Mouse (Mus musculus) embryonic facial prominence, embryonic 14.5 days (tissue): ENCODE measurements at regions not wholly inside any gene's neighbourhood (a gene's known extent, or its start where the extent isn't known, plus 50 kb on each side); places are given as distances from the start of the nearest gene placed in this dataset.

Source experiments
- ATAC-seq: fragments of 200-750 bp; cut with Nextera tagmentation; 2 replicates; pipeline ENCODE4 v1.8.0; 2017; ENCODE audit warnings: low read depth, moderate number of reproducible peaks, moderate TSS enrichment
- DNase-seq: peaks from one replicate; pipeline ENCODE4 v3.0.0-alpha.2; 2015; ENCODE audit warnings: low spot score
- H3K27ac ChIP-seq: fragments of 300-500 bp; sonication (generic); replicated peaks from 2 replicates; pipeline ENCODE4 v1.5.1; 2014; ENCODE audit warnings: low read depth, mild to moderate bottlenecking, low read length, moderate library complexity
- H3K27me3 ChIP-seq: fragments of 300-500 bp; sonication (generic); replicated peaks from 2 replicates; pipeline ENCODE4 v1.6.1; 2014; ENCODE audit warnings: low read length; ENCODE audit not compliant: control insufficient read depth, insufficient read depth
- H3K36me3 ChIP-seq: fragments of 300-500 bp; sonication (generic); 2 replicates; pipeline ENCODE4 v1.6.1; 2014; ENCODE audit warnings: low read length, mixed read lengths; ENCODE audit not compliant: control insufficient read depth, insufficient read depth
- H3K4me1 ChIP-seq: fragments of 300-500 bp; sonication (generic); 2 replicates; pipeline ENCODE4 v1.6.1; 2014; ENCODE audit warnings: antibody characterized with exemption, low read length; ENCODE audit not compliant: control insufficient read depth, insufficient read depth
- H3K4me2 ChIP-seq: fragments of 300-500 bp; sonication (generic); 2 replicates; pipeline ENCODE4 v1.6.1; 2014; ENCODE audit warnings: low read depth, mild to moderate bottlenecking, low read length, moderate library complexity, mixed read lengths
- H3K4me3 ChIP-seq: fragments of 300-500 bp; sonication (generic); 2 replicates; pipeline ENCODE4 v1.5.1; 2014; ENCODE audit warnings: low read depth, mild to moderate bottlenecking, low read length
- H3K9ac ChIP-seq: fragments of 300-500 bp; sonication (generic); 2 replicates; pipeline ENCODE4 v1.6.1; 2014; ENCODE audit warnings: low read depth, mild to moderate bottlenecking, low read length, moderate library complexity, mixed read lengths
- H3K9me3 ChIP-seq: fragments of 300-500 bp; sonication (generic); 2 replicates; pipeline ENCODE4 v1.6.1; 2016; ENCODE audit warnings: low read length; ENCODE audit not compliant: control insufficient read depth
- WGBS: fragments of 180-500 bp; shearing (Covaris S2); extraction: QIAGEN DNeasy Blood & Tissue Kit; methylation state at CpG from one replicate; pipeline ENCODE4 v1.1.7; 2014; 5-methylcytosine and 5-hydroxymethylcytosine counted together

DNA sequence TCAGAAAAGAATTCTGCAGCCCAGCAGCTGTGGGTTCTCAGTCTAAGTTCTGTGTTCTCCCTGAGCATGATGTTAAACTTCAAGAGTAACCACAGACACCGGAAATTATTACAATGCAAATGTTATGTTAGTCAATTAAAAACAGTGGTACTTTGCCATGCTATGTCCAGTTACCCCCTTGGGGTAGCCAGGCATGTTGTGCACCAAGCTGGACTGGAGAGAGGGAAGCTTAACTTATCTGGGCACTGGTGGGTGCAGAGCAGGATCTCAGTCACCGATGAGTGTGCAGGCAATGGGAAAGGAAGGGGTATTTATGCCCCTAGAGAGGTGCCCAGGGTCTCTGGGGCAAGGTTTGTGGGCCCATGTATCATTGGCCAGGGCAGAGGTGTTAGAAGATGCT is 211.6 kb downstream of the Dad1 start:
- H3K27ac ChIP-seq = no peak overlapping the region
- no peak overlapping the region for H3K9ac ChIP-seq
- H3K9me3 ChIP-seq = no peaks in the 10 kb centered on the region
- DNase-seq (no peak), ATAC-seq (no peak)
- H3K27me3 ChIP-seq = no peaks in the 10 kb centered on the region
- H3K36me3 ChIP-seq = no peaks in the 10 kb centered on the region
- no peak overlapping the region for H3K4me2 ChIP-seq
- H3K4me1 ChIP-seq = no peaks in the 10 kb centered on the region
- 92% methylated on average over 2 of the region's 2 CpGs for WGBS
- no peak overlapping the region for H3K4me3 ChIP-seq

DNA sequence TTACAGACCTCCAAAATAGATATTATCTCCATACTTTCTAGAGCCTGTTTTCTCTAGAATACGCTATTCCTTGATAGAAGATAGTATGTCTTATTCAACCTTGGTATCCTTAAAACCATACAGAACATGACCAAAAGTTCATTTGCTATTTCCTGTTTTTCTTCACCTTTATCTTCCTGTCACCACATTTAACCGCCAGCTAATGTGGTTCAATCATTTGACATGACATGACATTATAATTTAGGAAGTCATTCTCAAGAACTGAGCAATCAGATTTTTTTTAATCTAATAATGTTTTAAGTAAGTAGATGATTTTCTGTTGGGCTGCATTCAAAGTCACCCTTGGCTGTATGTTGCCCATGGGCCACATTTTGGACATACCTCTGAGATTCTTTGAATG is 213.3 kb downstream of the Dad1 start:
- H3K27ac ChIP-seq = no peak overlapping the region
- DNase-seq = no peak
- 67% methylated on average over 2 of the region's 2 CpGs for WGBS
- no peak overlapping the region for H3K4me2 ChIP-seq
- ATAC-seq = no peak
- no peaks in the 10 kb centered on the region for H3K36me3 ChIP-seq
- H3K27me3 ChIP-seq = no peaks in the 10 kb centered on the region
- no peak overlapping the region for H3K4me3 ChIP-seq
- H3K9ac ChIP-seq = no peak overlapping the region
- no peaks in the 10 kb centered on the region for H3K9me3 ChIP-seq
- no peaks in the 10 kb centered on the region for H3K4me1 ChIP-seq

DNA sequence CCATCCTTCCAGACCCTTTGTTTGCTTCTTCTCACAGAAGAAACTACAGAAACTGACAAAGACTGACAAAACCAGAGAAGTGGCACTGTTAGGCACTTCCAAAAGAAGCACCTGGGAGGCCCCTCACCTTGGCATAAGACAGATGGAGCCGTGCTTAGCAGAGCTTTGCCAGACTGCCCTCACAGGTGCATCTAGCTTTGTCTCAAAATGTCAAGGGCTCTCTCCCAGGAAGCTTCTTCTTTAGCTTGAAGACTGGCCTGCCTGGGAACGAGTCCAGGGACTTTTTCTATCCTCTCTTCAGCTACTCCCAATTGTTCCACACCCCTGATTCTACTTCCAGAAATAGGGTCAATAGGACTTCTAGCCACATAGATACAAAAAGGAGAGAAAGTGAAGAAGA is 219.4 kb downstream of the Dad1 start:
- ATAC-seq (no peak), DNase-seq (no peak)
- H3K9me3 ChIP-seq = no peaks in the 10 kb centered on the region
- no peak overlapping the region for H3K4me3 ChIP-seq
- H3K27ac ChIP-seq = no peak overlapping the region
- 74% methylated on average over 2 of the region's 2 CpGs for WGBS
- H3K9ac ChIP-seq = no peak overlapping the region
- no peak overlapping the region for H3K4me2 ChIP-seq
- H3K27me3 ChIP-seq = no peaks in the 10 kb centered on the region
- no peaks in the 10 kb centered on the region for H3K4me1 ChIP-seq
- no peaks in the 10 kb centered on the region for H3K36me3 ChIP-seq

DNA sequence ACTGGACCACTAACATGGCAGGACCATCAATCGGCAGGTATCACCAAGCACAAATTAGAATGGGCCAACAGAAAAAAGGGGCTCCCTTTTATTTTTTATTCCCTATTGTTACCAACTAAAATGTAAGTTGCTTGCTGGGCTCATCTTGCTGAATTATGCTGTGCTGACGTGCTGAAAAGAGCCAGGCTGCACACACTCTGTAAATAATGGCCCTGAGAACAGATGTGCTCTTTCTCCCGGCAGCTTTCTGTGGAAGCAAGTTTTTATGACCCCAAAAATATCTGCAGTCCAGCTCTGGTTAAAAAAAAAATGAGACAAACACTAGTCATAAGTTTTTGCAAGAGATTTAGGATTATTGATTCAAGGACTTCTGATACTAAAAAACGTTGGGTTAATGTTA is 230.4 kb downstream of the Dad1 start:
- Histone ChIP-seq H3K27me3 (no peaks in the 10 kb centered on the region), H3K9me3 (no peaks in the 10 kb centered on the region), H3K4me1 (no peaks in the 10 kb centered on the region), H3K4me2 (no peak overlapping the region), H3K4me3 (no peak overlapping the region), H3K36me3 (no peaks in the 10 kb centered on the region), H3K9ac (no peak overlapping the region), H3K27ac (no peak overlapping the region)
- ATAC-seq (no peak), DNase-seq (no peak)
- 60% methylated on average over 4 of the region's 4 CpGs for WGBS

DNA sequence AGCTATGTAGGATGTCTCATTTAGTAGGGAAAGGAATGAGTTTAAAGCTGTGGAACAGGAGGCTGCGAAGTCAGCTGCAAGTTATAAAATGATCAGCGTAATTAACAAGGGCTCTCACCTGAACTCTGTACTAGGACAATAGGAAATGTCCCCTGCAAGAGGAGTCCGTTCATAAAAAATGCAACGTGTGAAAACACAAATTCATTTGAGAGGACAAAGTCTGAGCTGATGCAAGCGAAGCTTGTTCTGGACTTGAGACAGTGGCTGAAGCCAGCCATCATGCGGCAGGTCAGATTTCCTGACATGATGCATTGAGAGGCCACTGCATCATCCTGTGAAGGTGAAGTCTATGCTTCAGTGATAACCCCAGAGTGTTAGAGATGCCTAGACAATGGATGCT is 232.5 kb downstream of the Dad1 start:
- Histone ChIP-seq H3K36me3 (no peaks in the 10 kb centered on the region), H3K4me2 (no peak overlapping the region), H3K9ac (no peak overlapping the region), H3K27me3 (no peaks in the 10 kb centered on the region), H3K4me3 (no peak overlapping the region), H3K4me1 (no peaks in the 10 kb centered on the region), H3K27ac (no peak overlapping the region), H3K9me3 (no peaks in the 10 kb centered on the region)
- 88% methylated on average over 6 of the region's 6 CpGs for WGBS
- no peak for DNase-seq
- no peak for ATAC-seq

DNA sequence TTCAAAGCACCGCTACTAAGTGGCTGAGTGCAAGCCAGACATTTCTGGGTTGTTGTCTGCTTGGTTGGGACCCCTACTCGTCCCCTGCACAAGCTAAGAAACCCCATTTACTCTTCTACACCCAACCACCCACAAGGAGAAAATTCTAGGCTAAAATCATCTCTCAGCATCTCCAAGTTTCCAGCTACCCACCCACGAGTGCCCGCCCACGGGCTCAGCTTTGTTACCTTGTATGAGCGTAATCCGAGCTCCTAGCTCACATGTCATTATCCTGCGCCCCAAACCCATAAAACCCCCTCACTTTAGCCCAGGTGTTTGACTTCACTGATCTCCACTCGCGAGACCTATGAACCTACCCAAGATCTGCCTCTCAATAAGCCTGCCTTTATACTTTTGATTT is 239.3 kb downstream of the Dad1 start:
- Histone ChIP-seq H3K4me2 (no peak overlapping the region), H3K9ac (no peak overlapping the region), H3K9me3 (no peaks in the 10 kb centered on the region), H3K27me3 (no peaks in the 10 kb centered on the region), H3K4me1 (no peaks in the 10 kb centered on the region; the same call in 1 of the 2 replicates), H3K4me3 (no peak overlapping the region), H3K27ac (no peak overlapping the region), H3K36me3 (no peaks in the 10 kb centered on the region)
- DNase-seq = no peak
- ATAC-seq = no peak
- WGBS = 66% methylated on average over 10 of the region's 10 CpGs

DNA sequence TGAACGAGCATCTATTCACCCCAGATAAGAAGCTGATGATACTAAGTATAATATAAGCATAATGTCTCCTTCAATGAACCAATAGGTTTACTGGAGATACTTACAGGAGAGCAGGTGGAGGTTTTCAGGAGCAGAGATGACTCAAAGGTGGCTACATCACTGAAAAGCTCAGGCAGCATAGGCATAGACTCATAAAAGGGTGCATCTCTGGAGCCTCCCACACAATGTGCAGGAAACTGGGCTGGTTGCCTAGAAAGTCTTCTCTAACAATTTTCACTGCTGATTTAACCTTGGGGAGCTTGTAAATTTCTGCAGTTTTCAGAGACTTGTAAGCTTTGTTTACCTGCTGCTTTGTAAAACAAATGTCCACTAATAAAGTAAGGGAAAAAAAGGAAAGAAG is 251.8 kb downstream of the Dad1 start:
- no peak overlapping the region for H3K9ac ChIP-seq
- ATAC-seq (no peak), DNase-seq (no peak)
- H3K27me3 ChIP-seq = no peaks in the 10 kb centered on the region
- no peaks in the 10 kb centered on the region for H3K36me3 ChIP-seq
- H3K9me3 ChIP-seq = no peaks in the 10 kb centered on the region
- H3K4me3 ChIP-seq = no peak overlapping the region
- no peak overlapping the region for H3K27ac ChIP-seq
- no peak overlapping the region for H3K4me2 ChIP-seq
- 83% methylated on average over 1 of the region's 1 CpGs for WGBS
- no peaks in the 10 kb centered on the region for H3K4me1 ChIP-seq

DNA sequence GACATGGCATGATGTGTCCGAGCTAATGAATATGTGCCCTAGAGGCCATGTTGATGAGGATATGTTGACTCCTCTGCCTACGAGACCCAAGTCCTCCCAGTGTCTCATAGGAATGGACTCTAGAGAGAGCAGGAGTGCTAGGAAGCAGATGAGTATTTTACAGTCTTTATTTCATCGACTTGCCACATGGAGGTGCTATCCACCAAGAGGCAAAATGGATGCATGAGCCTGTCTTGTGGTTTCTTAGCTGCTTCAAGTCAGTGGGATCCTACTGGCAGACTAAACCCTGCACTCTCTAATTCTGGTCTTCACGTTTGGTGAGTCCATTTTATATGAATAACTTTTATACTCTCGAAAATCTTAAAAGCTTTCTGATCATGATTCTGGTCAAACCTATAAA is 253.4 kb downstream of the Dad1 start:
- H3K27me3 ChIP-seq = no peaks in the 10 kb centered on the region
- H3K9ac ChIP-seq = no peak overlapping the region
- no peaks in the 10 kb centered on the region for H3K36me3 ChIP-seq
- WGBS = 84% methylated on average over 5 of the region's 5 CpGs
- no peaks in the 10 kb centered on the region for H3K9me3 ChIP-seq
- no peak overlapping the region for H3K4me2 ChIP-seq
- H3K4me3 ChIP-seq = no peak overlapping the region
- no peak overlapping the region for H3K27ac ChIP-seq
- ATAC-seq = no peak
- no peak for DNase-seq
- H3K4me1 ChIP-seq = no peaks in the 10 kb centered on the region

DNA sequence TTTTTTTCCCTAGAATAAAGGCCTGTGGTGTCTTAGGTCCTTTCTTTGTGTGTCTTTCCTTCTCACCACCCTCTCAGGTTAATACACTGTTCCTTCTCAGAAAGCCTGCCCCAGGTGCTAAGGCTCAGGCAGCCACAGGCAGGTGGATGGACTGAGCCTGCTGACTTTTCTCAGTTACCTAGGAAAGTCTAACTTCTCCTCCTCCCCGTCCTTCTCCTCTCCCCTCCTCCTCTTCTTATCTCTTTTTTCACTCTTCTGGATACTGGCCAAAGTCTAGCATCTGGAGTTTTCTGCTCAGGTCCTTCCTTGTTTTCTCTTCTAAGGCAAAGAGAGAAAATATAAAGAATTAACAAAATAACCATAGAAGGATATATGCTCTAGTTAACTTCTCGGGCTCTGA is 260.5 kb downstream of the Dad1 start:
- WGBS = 45% methylated on average over 2 of the region's 2 CpGs
- no peak overlapping the region for H3K4me3 ChIP-seq
- H3K27ac ChIP-seq = no peak overlapping the region
- H3K27me3 ChIP-seq = no peaks in the 10 kb centered on the region
- H3K4me2 ChIP-seq = no peak overlapping the region
- no peaks in the 10 kb centered on the region for H3K4me1 ChIP-seq
- H3K36me3 ChIP-seq = no peaks in the 10 kb centered on the region
- H3K9me3 ChIP-seq = no peaks in the 10 kb centered on the region
- no peak overlapping the region for H3K9ac ChIP-seq
- DNase-seq (no peak), ATAC-seq (no peak)
